Mouse (Mus musculus): ENCODE results near the gene Galr2.

DNA sequence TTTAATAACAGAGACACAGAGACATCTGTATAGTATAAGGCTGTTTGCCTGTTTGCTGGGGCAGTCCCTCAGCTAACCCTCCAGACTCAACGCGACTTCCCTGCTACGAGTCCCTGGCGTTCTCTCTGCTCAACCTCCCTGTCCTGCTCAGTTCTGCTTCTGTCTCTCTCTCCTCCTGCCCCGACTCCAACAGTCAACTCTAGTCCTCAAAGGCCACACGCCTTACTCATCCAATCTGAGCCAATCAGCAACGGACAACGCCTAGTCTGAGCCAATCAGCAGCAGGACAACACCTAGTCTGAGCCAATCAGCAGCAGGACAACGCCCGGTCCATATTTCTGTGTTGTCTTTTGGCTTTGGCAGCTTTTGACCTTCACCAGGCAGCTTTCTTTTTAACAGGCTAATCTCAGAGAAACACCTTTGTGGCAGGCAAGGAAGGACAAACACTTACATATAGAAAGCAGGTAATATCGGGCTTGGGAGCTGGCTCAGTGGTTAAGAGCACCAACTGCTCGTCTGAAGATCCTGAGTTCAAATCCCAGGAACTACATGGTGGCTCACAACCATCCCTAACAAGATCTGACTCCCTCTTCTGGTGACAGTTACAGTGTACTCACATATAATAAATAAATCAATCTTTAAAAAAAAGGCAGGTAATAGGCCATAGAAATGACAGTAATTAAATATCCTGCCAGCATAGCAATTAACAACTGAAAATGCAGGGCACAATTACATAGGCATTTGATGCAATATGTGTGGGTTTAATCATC, 27.2 kb downstream of the Galr2 start:
- TF ChIP-seq POLR2A (IDR thresholded peaks at IDR 0.05; ENCODE audit: borderline replicate concordance, insufficient read depth, low read length) = no peak
- TF ChIP-seq CTCF (IDR thresholded peaks at IDR 0.05; ENCODE audit: borderline replicate concordance, insufficient read depth, low read depth, low read length) = no peak
